Mouse (Mus musculus) forelimb bud, embryonic 11.5 days (tissue): ENCODE measurements around the gene Cpsf2.
"Not testable (repeated sequence)": the region's sequence is repeated elsewhere in the genome, so short reads cannot be mapped to it uniquely, and the experiment has no call there.

Source experiments
- DNase-seq: peaks from one replicate; pipeline ENCODE4 v3.0.0-alpha.2; 2012; ENCODE audit warnings: low read depth, low spot score

Cpsf2 gene

GRCm38 (mm10) chr12:101975601-101976571 lies at the start of gene Cpsf2:
Cpsf2 (plus strand) TSS chr12:101975988.
- peak; percentile 79 for DNase-seq

GRCm38 (mm10) chr12:101928423-101928822 lies 47.4 kb upstream of the Cpsf2 start:
- DNase-seq = no peak

- no peak for DNase-seq
Measured at GRCm38 (mm10) chr12:101935223-101935622, 40.6 kb upstream of the Cpsf2 start.

GRCm38 (mm10) chr12:101937572-101937971 lies 38.2 kb upstream of the Cpsf2 start:
- no peak for DNase-seq

- DNase-seq = no peak
Measured at GRCm38 (mm10) chr12:101947986-101948385, 27.8 kb upstream of the Cpsf2 start.

GRCm38 (mm10) chr12:101948801-101949200 lies 27.0 kb upstream of the Cpsf2 start:
- DNase-seq = no peak

GRCm38 (mm10) chr12:101955821-101956220 lies 20.0 kb upstream of the Cpsf2 start:
- not testable (repeated sequence) for DNase-seq

GRCm38 (mm10) chr12:101957079-101957941 lies 18.5 kb upstream of the Cpsf2 start:
- DNase-seq = peak; percentile 18

GRCm38 (mm10) chr12:101957942-101958544 lies 17.7 kb upstream of the Cpsf2 start, which contains the start of gene Atxn3:
Atxn3 (minus strand) TSS chr12:101958246.
- DNase-seq = peak; percentile 93

- no peak for DNase-seq
Measured at GRCm38 (mm10) chr12:101958556-101958955, 17.2 kb upstream of the Cpsf2 start.

- not testable (repeated sequence) for DNase-seq
Measured at GRCm38 (mm10) chr12:101958960-101959780, 16.6 kb upstream of the Cpsf2 start.

GRCm38 (mm10) chr12:101971311-101971710 lies 4.5 kb upstream of the Cpsf2 start:
- no peak for DNase-seq

- DNase-seq = no peak
Measured at GRCm38 (mm10) chr12:101972230-101972629, 3.6 kb upstream of the Cpsf2 start.

GRCm38 (mm10) chr12:101974571-101974970 lies 1.2 kb upstream of the Cpsf2 start:
- DNase-seq = no peak

- DNase-seq = no peak
Measured at GRCm38 (mm10) chr12:101975167-101975600, 604 bp upstream of the Cpsf2 start.

GRCm38 (mm10) chr12:101976651-101977403 lies 1.0 kb downstream of the Cpsf2 start:
- DNase-seq = no peak

- no peak for DNase-seq
Measured at GRCm38 (mm10) chr12:101977404-101977915, 1.7 kb downstream of the Cpsf2 start.

- DNase-seq = no peak
Measured at GRCm38 (mm10) chr12:101978162-101978561, 2.4 kb downstream of the Cpsf2 start.

- DNase-seq = no peak
Measured at GRCm38 (mm10) chr12:101978588-101978987, 2.8 kb downstream of the Cpsf2 start.
